Comparison of ENCODE assay signal across 8 mouse cellular contexts in the genomic region with DNA sequence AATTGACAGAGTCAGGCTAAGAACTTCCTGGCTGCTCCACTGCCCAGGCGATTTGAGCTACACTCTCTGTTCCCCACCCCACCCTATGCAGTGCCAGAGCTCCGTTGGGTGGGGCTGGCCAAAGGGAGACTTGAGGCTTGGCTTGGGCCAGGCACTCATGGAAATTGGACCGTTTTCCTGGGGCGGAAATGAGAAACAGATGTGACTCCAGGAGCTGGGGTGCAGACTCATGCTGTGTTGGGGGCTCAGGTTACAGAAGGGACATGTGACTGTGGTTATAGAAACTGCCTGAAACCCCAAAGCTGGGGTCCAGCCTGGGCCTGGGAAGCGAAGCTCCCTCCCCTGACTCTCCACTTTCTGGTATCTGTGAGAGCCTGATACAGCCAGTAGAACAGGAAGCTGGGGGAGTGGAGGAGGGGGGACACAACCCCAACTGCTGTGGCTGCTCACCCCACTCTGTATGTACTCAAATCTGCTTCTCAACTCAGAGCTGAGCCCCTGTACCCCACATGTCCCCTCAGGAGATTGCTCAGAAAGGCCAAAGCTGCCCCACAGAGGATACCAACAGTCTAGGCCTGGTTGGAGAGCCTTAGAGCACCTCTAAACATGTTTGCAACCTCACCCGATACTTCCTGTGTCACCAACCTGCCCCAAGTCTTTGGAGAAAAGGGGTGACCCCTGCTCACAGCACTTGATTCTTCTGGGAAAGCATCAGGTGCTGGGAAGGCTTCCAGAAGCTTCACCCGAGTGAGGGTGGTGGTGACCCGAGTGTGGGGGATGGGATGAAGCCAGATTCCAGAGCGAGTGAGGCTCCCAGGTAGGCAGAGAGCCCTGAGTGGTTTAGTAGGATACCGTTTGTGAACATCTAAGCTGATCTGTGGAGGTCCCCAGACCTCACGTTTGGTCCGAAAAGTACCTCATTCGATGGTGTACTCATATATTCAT.
DNase-seq lines count a peak whose midpoint lies in the region; ATAC-seq and TF ChIP-seq lines count a peak whose summit lies in the region.

No protein-coding gene starts in this region.

- intact Hi-C loops in gastrocnemius, postnatal 14 days (cut with DNase I; ENCODE audit: low total_unique reads), result no loop called here
- intact Hi-C loops in left cerebral cortex, postnatal 36 days (cut with DNase I), result no loop called here

- H3K27ac ChIP-seq in intestine, embryonic 16.5 days (ENCODE audit: low read length), result peak overlapping the region; percentile 87
- H3K27ac ChIP-seq in liver, postnatal 0 days (ENCODE audit: low read depth), result peak overlapping the region; percentile 44
- peak overlapping the region; percentile 82 for H3K27ac ChIP-seq in stomach, postnatal 0 days (replicated peaks)

- H3K9me3 ChIP-seq in intestine, embryonic 16.5 days (ENCODE audit: control insufficient read depth, low read length), result no peaks in the 10 kb centered on the region
- H3K9me3 ChIP-seq in liver, postnatal 0 days (ENCODE audit: low read length), result no peaks in the 10 kb centered on the region
- no peaks in the 10 kb centered on the region for H3K9me3 ChIP-seq in stomach, postnatal 0 days (ENCODE audit: control insufficient read depth, low read length)

- H3K9ac ChIP-seq in intestine, embryonic 16.5 days (ENCODE audit: low read depth, low read length), result peak overlapping the region; percentile 36; the same call in 1 of the 2 replicates
- no peak overlapping the region for H3K9ac ChIP-seq in liver, postnatal 0 days (replicated peaks)
- no peak overlapping the region; the same call in 1 of the 2 replicates for H3K9ac ChIP-seq in stomach, postnatal 0 days (ENCODE audit: low read length)

- peaks cover 42% of the 10 kb centered on the region for H3K4me1 ChIP-seq in intestine, embryonic 16.5 days (ENCODE audit: control insufficient read depth, insufficient read depth, low read length)
- peaks cover 23% of the 10 kb centered on the region for H3K4me1 ChIP-seq in liver, postnatal 0 days (ENCODE audit: insufficient read depth)
- H3K4me1 ChIP-seq in stomach, postnatal 0 days (replicated peaks; ENCODE audit: control insufficient read depth, insufficient read depth), result no peaks in the 10 kb centered on the region

- no peak overlapping the region for H3K4me2 ChIP-seq in intestine, embryonic 16.5 days (ENCODE audit: low read depth, low read length)
- no peak overlapping the region for H3K4me2 ChIP-seq in liver, postnatal 0 days (ENCODE audit: low read depth, low read length)
- H3K4me2 ChIP-seq in stomach, postnatal 0 days (replicated peaks; ENCODE audit: low read depth), result no peak overlapping the region

- no peaks in the 10 kb centered on the region for H3K27me3 ChIP-seq in intestine, embryonic 16.5 days (replicated peaks; ENCODE audit: control insufficient read depth, insufficient read depth, low read length)
- no peaks in the 10 kb centered on the region for H3K27me3 ChIP-seq in liver, postnatal 0 days (ENCODE audit: insufficient read depth, low read length)
- no peaks in the 10 kb centered on the region for H3K27me3 ChIP-seq in stomach, postnatal 0 days (ENCODE audit: control insufficient read depth, insufficient read depth, low read length)

- DNase-seq in 416B (ENCODE audit: low read depth), result peak; percentile 96
- peak; percentile 89 for DNase-seq in adipocyte (ENCODE audit: low spot score)
- DNase-seq in gastrocnemius, postnatal 14 days, result peak; percentile 91
- peak; percentile 38 for DNase-seq in liver, postnatal 0 days
- peak; percentile 70 for DNase-seq in stomach, postnatal 0 days (ENCODE audit: low spot score)
- no peak for DNase-seq in left cerebral cortex, postnatal 36 days (ENCODE audit: low spot score in 2 of 2)
- no peak for DNase-seq in frontal cortex, postnatal 36 days (ENCODE audit: low spot score in 2 of 2)

- no peak overlapping the region for H3K4me3 ChIP-seq in intestine, embryonic 16.5 days (ENCODE audit: low read length)
- no peak overlapping the region for H3K4me3 ChIP-seq in liver, postnatal 0 days (ENCODE audit: low read depth, low read length)
- no peak overlapping the region for H3K4me3 ChIP-seq in stomach, postnatal 0 days (ENCODE audit: low read depth, low read length)

- peak; percentile 83 for ATAC-seq in intestine, embryonic 16.5 days
- ATAC-seq in liver, postnatal 0 days, result peak; percentile 71
- ATAC-seq in stomach, postnatal 0 days (ENCODE audit: low FRiP score, low TSS enrichment), result peak; percentile 86

- peak; percentile 53; the same call in 1 of the 2 replicates for TF ChIP-seq EP300 in liver, postnatal 0 days (IDR thresholded peaks at IDR 0.05; ENCODE audit: low read depth)
- TF ChIP-seq EP300 in stomach, postnatal 0 days (optimal IDR thresholded peaks at IDR 0.05), result no peak

- H3K36me3 ChIP-seq in intestine, embryonic 16.5 days (ENCODE audit: control insufficient read depth, insufficient read depth, low read length), result no peaks in the 10 kb centered on the region
- no peaks in the 10 kb centered on the region for H3K36me3 ChIP-seq in liver, postnatal 0 days (replicated peaks; ENCODE audit: insufficient read depth, low read length)
- no peaks in the 10 kb centered on the region for H3K36me3 ChIP-seq in stomach, postnatal 0 days (ENCODE audit: control insufficient read depth, insufficient read depth, low read length)

- 54% methylated on average over 13 of the region's 13 CpGs for WGBS in intestine, embryonic 16.5 days
- 43% methylated on average over 13 of the region's 13 CpGs for WGBS in liver, postnatal 0 days (ENCODE audit: insufficient replicate concordance)
- 49% methylated on average over 13 of the region's 13 CpGs for WGBS in stomach, postnatal 0 days

- TF ChIP-seq CTCF in liver, postnatal 0 days (IDR thresholded peaks at IDR 0.05; ENCODE audit: low read depth), result no peak
- no peak for TF ChIP-seq CTCF in stomach, postnatal 0 days (IDR thresholded peaks at IDR 0.05; ENCODE audit: low read depth)

Comparison
In these comparisons a context has a peak if more than half of its experiments do, and no peak if none do; other contexts are left out.
1. DNase-seq: peak in 416B (single experiment), adipocyte (single experiment), gastrocnemius, postnatal 14 days (single experiment), liver, postnatal 0 days (single experiment) and stomach, postnatal 0 days (single experiment); none in left cerebral cortex, postnatal 36 days (0 of 2) and frontal cortex, postnatal 36 days (0 of 2).
2. Peak in every context shown above with its lines, with median percentiles within 50 percentile points of each other: ATAC-seq and H3K27ac ChIP-seq.